Mouse (Mus musculus) neutrophil, adult 65 days (primary cell): ENCODE measurements around the gene Gm49486. TPM values are rescaled to one million over a fixed set of nuclear protein-coding genes. Genes with fewer than 3 reads are reported as not detected.

Source experiments
- total RNA-seq: library from RNA; stranded (reverse); gene quantifications from 2 replicates; pipeline ENCODE4 v1.2.4, GENCODE M21; 2023

The Gm49486 gene
- 0.16 TPM in 1 of 2 replicates, not detected in the other for total RNA-seq

DNA sequence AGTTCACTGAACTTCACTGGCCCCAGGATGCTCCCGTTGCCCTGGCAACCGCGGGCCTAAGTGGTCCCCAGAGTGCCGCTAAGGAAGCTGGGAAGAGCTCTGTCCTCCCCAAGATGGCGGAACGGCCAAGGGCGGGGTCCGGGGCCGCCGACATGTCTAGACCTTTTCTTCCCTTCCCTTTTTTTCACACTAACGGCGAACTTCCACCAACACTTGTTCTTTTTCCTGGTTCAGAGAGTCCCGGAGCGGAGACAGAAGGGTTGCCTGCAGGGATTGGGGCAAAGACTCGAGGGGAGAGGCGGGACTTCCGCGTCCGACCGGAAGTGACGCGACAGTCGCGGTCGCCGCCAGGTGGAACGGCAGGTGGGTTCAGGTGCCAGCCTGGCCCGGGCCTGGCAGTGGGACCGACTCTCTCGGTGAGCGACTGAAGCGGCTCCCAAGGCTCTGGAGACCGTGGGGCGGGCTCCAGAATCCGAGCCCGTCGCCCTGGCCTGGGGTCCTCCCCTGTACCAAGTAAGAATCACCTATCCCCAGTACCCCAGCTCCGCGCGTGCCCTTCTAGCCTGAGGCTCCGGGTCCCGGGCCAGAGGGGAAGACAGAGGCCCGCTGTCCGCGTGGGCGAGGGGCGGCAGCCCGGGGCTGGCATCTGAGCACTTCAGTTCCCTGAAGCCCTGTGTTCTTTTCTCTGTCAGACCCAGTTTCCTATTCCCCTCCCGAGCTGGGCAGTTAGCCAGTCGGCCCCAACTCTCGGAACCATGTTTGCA, at the start of gene Gm49486, which contains the start of gene Pick1:
Gene Gm49486 (plus strand): TSS at position 334 of the 764 bp plus-strand sequence.
Gene Pick1 (plus strand): TSS at position 116 of the 764 bp plus-strand sequence.

DNA sequence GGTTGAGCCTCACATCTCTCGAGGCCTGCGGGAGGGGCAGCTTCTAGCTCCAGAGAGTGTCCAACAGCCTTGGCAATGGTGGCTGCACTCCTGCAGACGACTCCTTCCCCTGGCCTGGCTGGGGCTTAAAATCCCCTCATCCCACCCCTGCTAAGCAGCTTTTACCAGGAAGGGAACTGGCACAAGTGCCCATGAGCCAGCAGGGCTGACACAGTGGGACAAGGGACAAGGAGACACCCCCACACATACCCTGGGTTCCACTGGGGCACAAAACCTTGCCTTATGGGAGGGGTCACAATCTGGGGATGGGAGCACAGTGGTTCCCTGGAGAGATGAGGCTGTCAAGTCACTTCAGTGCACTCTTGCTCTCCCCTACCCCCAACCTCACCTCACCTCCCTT, 25.5 kb downstream of the Gm49486 start, which contains the start of gene Slc16a8:
Gene Slc16a8 (minus strand): TSS at position 101 of the 400 bp plus-strand sequence.

DNA sequence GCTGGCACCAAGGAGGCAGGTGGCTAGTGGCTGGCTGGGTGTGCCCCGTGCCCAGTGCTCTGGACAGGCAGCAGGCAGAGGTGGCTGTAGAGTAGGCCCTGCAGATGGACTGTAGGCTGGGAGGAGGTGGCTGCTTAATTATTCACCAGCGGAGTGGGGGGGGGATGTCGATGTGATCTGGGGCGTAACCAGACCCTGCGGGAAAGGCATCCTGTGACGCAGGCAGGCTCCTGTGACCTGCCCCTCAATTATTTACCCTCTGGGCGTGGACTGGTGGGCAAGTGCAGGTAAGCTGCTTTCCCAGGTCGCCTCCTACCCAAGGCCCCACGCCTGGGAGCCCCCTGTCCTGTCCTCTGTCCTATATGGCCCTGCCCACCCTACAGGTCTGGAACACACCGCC, 56.2 kb downstream of the Gm49486 start, which contains the start of gene Baiap2l2:
Gene Baiap2l2 (minus strand): TSS at position 139 of the 400 bp plus-strand sequence.

Other genes with a start within 250 kb of the Gm49486 start
- gene H1f0, start 200.9 kb upstream of the Gm49486 start, total RNA-seq = 16.5 and 23.8 TPM in 2 replicates
- gene Galr3, start 187.5 kb upstream of the Gm49486 start, total RNA-seq = not detected in 2 replicates
- 13.0 and 17.1 TPM in 2 replicates for gene Ankrd54, start 166.5 kb upstream of the Gm49486 start, total RNA-seq
- 51.7 and 52.6 TPM in 2 replicates for gene Eif3l, start 154.2 kb upstream of the Gm49486 start, total RNA-seq
- gene Micall1, start 120.5 kb upstream of the Gm49486 start, total RNA-seq = 14.2 and 16.5 TPM in 2 replicates
- gene Polr2f, start 88.4 kb upstream of the Gm49486 start, total RNA-seq = 18.8 and 28.4 TPM in 2 replicates
- gene 1700088E04Rik, start 88.1 kb upstream of the Gm49486 start, total RNA-seq = not detected in 2 replicates
- not detected in 2 replicates for gene Sox10, start 64.2 kb upstream of the Gm49486 start, total RNA-seq
- gene Pick1, start 218 bp upstream of the Gm49486 start, total RNA-seq = 4.7 and 7.6 TPM in 2 replicates
- not detected in 2 replicates for gene Slc16a8, start 25.4 kb downstream of the Gm49486 start, total RNA-seq
- gene Baiap2l2, start 56.1 kb downstream of the Gm49486 start, total RNA-seq = not detected in 2 replicates
- 3.5 and 7.3 TPM in 2 replicates for gene Pla2g6, start 99.0 kb downstream of the Gm49486 start, total RNA-seq
- 27.5 and 30.8 TPM in 2 replicates for gene Maff, start 117.2 kb downstream of the Gm49486 start, total RNA-seq
- gene Tmem184b, start 174.2 kb downstream of the Gm49486 start, total RNA-seq = 84.2 and 87.9 TPM in 2 replicates
- gene Csnk1e, start 226.2 kb downstream of the Gm49486 start, total RNA-seq = 139 and 150 TPM in 2 replicates